Mouse (Mus musculus) midbrain, embryonic 13.5 days (tissue): Measurements from ENCODE around the gene 4930404N11Rik. TPM values are rescaled to one million over a fixed set of nuclear protein-coding genes. Genes with fewer than 3 reads are reported as not detected.
A peak's percentile ranks its signal among the peaks of the same experiment; 100 is the strongest.

Experiments used
- ATAC-seq: fragments of 200-750 bp; cut with Nextera tagmentation; 2 replicates; pipeline ENCODE4 v1.8.0; 2017; ENCODE audit warnings: mild to moderate bottlenecking, moderate TSS enrichment, moderate library complexity
- H3K27ac ChIP-seq: fragments of 300-500 bp; sonication (generic); 2 replicates; pipeline ENCODE4 v1.5.1; 2015; ENCODE audit warnings: inconsistent platforms, mild to moderate bottlenecking, moderate library complexity
- H3K27me3 ChIP-seq: fragments of 300-500 bp; sonication (generic); 2 replicates; pipeline ENCODE4 v1.6.1; 2015; ENCODE audit warnings: mild to moderate bottlenecking, inconsistent platforms
- H3K36me3 ChIP-seq: fragments of 300-500 bp; sonication (generic); 2 replicates; pipeline ENCODE4 v1.6.1; 2015; ENCODE audit warnings: mild to moderate bottlenecking, inconsistent platforms
- H3K4me1 ChIP-seq: fragments of 300-500 bp; sonication (generic); replicated peaks from 2 replicates; pipeline ENCODE4 v1.6.1; 2015; ENCODE audit warnings: inconsistent platforms
- H3K4me2 ChIP-seq: fragments of 300-500 bp; sonication (generic); replicated peaks from 2 replicates; pipeline ENCODE4 v1.6.1; 2015; ENCODE audit warnings: moderate library complexity, mild to moderate bottlenecking, inconsistent platforms
- H3K4me3 ChIP-seq: fragments of 300-500 bp; sonication (generic); replicated peaks from 2 replicates; pipeline ENCODE4 v1.5.1; 2015; ENCODE audit warnings: mild to moderate bottlenecking, inconsistent platforms
- H3K9ac ChIP-seq: fragments of 300-500 bp; sonication (generic); replicated peaks from 2 replicates; pipeline ENCODE4 v1.6.1; 2015; ENCODE audit warnings: mild to moderate bottlenecking, inconsistent platforms
- H3K9me3 ChIP-seq: fragments of 300-500 bp; sonication (generic); 2 replicates; pipeline ENCODE4 v1.6.1; 2016; ENCODE audit warnings: mild to moderate bottlenecking, inconsistent platforms
- WGBS: fragments of 180-500 bp; shearing (Covaris S2); methylation state at CpG from one replicate; pipeline ENCODE4 v1.1.7; 2015; 5-methylcytosine and 5-hydroxymethylcytosine counted together
- polyA plus RNA-seq: library from polyadenylated mRNA; unstranded; fragments of >200 nt; fragmentation: Nextera tagmentation; extraction: Ambion mirVana; gene quantifications from 2 replicates; pipeline ENCODE4 v1.2.1, GENCODE M21; 2015

The 4930404N11Rik gene
- polyA plus RNA-seq, 1 experiment from 2014 or later: 0.44 TPM

DNA sequence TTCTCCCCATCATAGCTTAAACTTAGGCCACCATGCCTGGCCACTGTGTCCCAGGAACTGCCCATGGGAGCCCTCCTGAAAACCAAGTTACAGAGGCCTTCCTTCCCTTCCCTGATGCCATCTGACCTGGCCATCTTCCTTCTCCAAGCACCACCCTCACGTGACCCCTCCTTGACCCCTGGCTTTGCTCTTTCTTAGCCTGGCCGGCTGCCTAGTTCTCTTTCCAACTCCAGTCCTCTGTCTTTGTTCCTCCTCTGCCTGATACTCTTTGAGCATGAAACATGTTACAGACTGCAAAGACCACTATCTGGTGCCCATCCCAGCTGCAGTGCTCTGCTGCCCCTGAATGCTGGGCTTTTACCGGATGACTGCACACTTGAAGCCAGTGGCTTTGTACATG, 23.8 kb upstream of the 4930404N11Rik start:
- Histone ChIP-seq H3K9me3 (no peaks in the 10 kb centered on the region), H3K27me3 (no peaks in the 10 kb centered on the region), H3K4me3 (no peak overlapping the region), H3K4me1 (peaks cover 31% of the 10 kb centered on the region), H3K36me3 (peaks cover 44% of the 10 kb centered on the region), H3K27ac (no peak overlapping the region), H3K4me2 (no peak overlapping the region), H3K9ac (no peak overlapping the region)
- ATAC-seq: no peak
- 44% methylated on average over 3 of the region's 3 CpGs for WGBS

DNA sequence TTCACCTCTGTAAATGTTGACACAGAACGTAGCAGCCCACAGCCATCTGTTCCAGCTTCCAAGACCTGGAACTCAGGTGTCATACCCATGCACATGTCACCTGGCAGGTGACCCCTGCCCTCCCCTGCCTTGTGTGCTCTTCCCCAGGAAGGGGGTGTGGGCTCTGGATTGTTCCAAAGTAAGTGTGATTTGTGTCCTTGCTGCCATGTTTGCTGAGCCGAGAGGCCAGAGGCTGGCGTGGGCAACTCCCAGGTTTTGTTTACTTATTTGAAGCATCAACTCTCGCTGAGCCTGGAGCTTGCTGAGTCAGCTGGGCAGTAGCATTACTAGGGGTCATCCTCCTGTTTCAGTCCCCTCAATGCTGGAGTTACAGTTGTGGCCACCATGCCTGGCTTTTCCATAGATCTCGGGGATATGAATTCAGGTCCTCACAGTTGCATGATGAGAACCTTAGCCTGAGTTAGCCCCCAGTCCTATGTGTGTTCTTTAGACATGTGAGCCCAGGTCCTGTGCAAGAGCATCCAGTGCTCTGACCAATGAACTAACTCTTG, 23.0 kb upstream of the 4930404N11Rik start, which contains the start of gene Gm48552:
Gm48552 (plus strand) TSS at position 501 of the 551 bp plus-strand sequence.
- H3K27me3 ChIP-seq: no peaks in the 10 kb centered on the region
- H3K9me3 ChIP-seq: no peaks in the 10 kb centered on the region
- H3K27ac ChIP-seq: no peak within 1 kb of the TSS
- no peak for ATAC-seq
- peaks cover 44% of the 10 kb centered on the region for H3K36me3 ChIP-seq
- H3K4me2 ChIP-seq: no peak within 1 kb of the TSS
- WGBS: 90% methylated on average over 5 of the region's 5 CpGs
- no peak within 1 kb of the TSS for H3K9ac ChIP-seq
- peaks cover 28% of the 10 kb centered on the region for H3K4me1 ChIP-seq
- no peak within 1 kb of the TSS for H3K4me3 ChIP-seq

DNA sequence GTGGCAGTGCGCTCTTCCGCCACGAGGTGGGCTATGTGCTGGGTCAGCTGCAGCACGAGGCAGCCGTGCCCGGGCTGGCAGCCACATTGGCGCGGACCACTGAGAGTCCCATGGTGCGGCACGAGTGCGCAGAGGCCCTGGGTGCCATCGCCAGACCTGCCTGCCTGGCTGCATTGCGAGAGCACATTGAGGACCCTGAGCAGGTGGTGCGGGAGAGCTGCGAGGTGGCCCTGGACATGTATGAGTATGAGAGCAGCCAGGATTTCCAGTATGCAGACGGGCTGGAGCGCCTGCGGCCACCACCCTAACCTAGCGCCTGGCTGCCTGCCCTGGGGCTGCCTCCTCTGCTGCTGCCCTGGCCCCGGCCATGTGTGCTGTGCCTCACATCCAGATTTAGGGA, 22.1 kb upstream of the 4930404N11Rik start:
- Histone ChIP-seq H3K4me2 (no peak overlapping the region), H3K27me3 (no peaks in the 10 kb centered on the region)
- ATAC-seq: no peak

GRCm38 (mm10) chr10:81385603-81386306, 20.1 kb upstream of the 4930404N11Rik start:
- WGBS: 79% methylated on average over 22 of the region's 22 CpGs
- Histone ChIP-seq H3K27me3 (no peaks in the 10 kb centered on the region), H3K4me3 (peak overlapping the region; percentile 96), H3K4me1 (peaks cover 20% of the 10 kb centered on the region), H3K27ac (no peak overlapping the region), H3K4me2 (peak overlapping the region; percentile 76), H3K9ac (peak overlapping the region; percentile 87), H3K36me3 (peaks cover 35% of the 10 kb centered on the region), H3K9me3 (no peaks in the 10 kb centered on the region)
- ATAC-seq: no peak

More for the DNA sequence above, 22.1 kb upstream of the 4930404N11Rik start:
- Histone ChIP-seq H3K36me3 (peaks cover 44% of the 10 kb centered on the region), H3K27ac (no peak overlapping the region), H3K9me3 (no peaks in the 10 kb centered on the region), H3K4me1 (peaks cover 20% of the 10 kb centered on the region), H3K4me3 (no peak overlapping the region), H3K9ac (no peak overlapping the region)
- WGBS: 96% methylated on average over 20 of the region's 20 CpGs

DNA sequence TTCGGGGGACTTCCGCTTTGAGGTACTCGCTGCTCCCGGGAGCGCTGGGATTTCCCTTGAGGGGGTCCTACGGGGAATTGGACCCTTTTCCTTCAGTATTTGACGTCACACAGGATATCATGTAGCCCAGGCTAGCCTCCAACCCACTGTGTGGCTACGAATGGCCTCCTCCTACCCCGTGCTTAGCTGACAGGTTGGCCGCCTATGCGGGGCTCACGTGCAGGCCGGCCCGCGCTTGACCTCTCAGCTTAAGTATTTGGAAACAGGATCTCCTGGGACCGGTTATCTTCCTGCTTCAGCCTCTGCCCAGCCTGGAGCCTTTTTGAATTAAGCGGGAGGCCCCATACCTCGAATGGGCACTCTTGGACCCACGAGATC, 19.0 kb upstream of the 4930404N11Rik start:
- H3K4me2 ChIP-seq: peak overlapping the region; percentile 76
- peak overlapping the region; percentile 85 for H3K27ac ChIP-seq
- no peaks in the 10 kb centered on the region for H3K27me3 ChIP-seq
- H3K9ac ChIP-seq: peak overlapping the region; percentile 87
- peak; percentile 38 for ATAC-seq
- peak overlapping the region; percentile 96 for H3K4me3 ChIP-seq
- peaks cover 19% of the 10 kb centered on the region for H3K4me1 ChIP-seq
- WGBS: under 1% methylated on average over 19 of the region's 19 CpGs
- peaks cover 35% of the 10 kb centered on the region for H3K36me3 ChIP-seq
- H3K9me3 ChIP-seq: no peaks in the 10 kb centered on the region

- H3K27me3 ChIP-seq: no peaks in the 10 kb centered on the region
- H3K4me3 ChIP-seq: peak within 1 kb of the TSS; percentile 96
- peaks cover 19% of the 10 kb centered on the region for H3K4me1 ChIP-seq
- H3K27ac ChIP-seq: peak within 1 kb of the TSS; percentile 85
- 8% methylated on average over 53 of the region's 54 CpGs for WGBS
- peak; percentile 96 for ATAC-seq
- peaks cover 34% of the 10 kb centered on the region for H3K36me3 ChIP-seq
- H3K4me2 ChIP-seq: peak within 1 kb of the TSS; percentile 76
- H3K9me3 ChIP-seq: no peaks in the 10 kb centered on the region
- peak within 1 kb of the TSS; percentile 87 for H3K9ac ChIP-seq
Observed at GRCm38 (mm10) chr10:81383802-81384604, 18.4 kb upstream of the 4930404N11Rik start, which contains the start of the genes Dohh and Gm48551. Gene Dohh (plus strand): TSS chr10:81384428. Gene Gm48551 (plus strand): TSS chr10:81384466.

DNA sequence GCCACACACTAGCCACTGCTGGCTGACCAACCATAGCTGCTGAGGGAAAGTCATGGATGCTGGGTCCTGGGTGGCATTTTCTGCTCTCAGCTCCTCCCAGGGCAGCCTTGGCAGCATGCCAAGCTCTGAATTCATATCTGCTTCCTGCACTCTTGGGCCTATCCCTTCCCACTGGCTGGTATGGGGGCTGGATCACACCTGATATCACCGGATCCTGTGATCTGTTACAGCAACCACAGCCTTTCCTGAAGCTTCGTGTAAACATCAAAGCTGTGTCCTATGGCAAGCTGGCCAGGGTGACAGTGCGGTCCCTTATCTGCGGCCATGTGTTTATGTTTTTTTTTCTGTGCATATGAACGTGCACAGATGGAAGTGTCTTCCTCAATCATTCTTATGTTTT, 16.4 kb upstream of the 4930404N11Rik start:
- H3K9ac ChIP-seq: 0 out of 2 replicates have a peak overlapping the region, but pooled peaks have one; percentile 16
- no peak for ATAC-seq
- WGBS: 89% methylated on average over 5 of the region's 5 CpGs
- no peak overlapping the region for H3K4me3 ChIP-seq
- H3K36me3 ChIP-seq: peaks cover 15% of the 10 kb centered on the region
- H3K4me2 ChIP-seq: no peak overlapping the region
- H3K4me1 ChIP-seq: peaks cover 28% of the 10 kb centered on the region
- no peaks in the 10 kb centered on the region for H3K9me3 ChIP-seq
- H3K27ac ChIP-seq: no peak overlapping the region
- no peaks in the 10 kb centered on the region for H3K27me3 ChIP-seq

DNA sequence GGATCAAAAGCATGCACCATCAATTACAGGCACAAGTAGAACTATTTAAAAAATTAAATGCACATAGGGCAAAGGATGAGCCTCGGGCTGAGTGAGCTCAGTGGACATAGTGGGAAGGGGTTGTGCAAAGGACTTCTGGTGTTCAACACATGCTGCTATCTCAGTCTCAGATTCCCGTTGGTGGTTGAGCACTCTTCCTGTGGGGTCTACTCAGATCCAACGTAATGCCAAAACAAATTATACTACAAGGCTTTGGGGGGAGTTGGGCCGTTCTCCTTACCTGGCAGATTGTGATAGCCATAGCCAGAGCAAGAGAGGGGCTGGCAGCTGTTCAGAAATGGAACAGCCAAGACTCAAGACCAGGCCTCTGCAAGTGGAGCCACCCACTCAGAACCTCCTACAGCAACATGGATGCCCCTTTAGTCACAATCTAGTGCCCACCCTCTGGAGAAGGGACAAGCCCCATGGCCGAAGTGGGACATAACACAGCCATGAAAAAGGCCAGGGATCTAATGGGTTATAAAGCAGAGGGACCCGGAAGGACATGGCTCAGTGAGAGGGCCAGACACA, 14.3 kb upstream of the 4930404N11Rik start:
- no peak for ATAC-seq
- H3K9me3 ChIP-seq: no peaks in the 10 kb centered on the region
- peaks cover 34% of the 10 kb centered on the region for H3K4me1 ChIP-seq
- H3K4me3 ChIP-seq: no peak overlapping the region
- WGBS: 93% methylated on average over 6 of the region's 6 CpGs
- no peak overlapping the region for H3K4me2 ChIP-seq
- peaks cover 9% of the 10 kb centered on the region for H3K36me3 ChIP-seq
- no peaks in the 10 kb centered on the region for H3K27me3 ChIP-seq
- H3K9ac ChIP-seq: no peak overlapping the region
- no peak overlapping the region for H3K27ac ChIP-seq

DNA sequence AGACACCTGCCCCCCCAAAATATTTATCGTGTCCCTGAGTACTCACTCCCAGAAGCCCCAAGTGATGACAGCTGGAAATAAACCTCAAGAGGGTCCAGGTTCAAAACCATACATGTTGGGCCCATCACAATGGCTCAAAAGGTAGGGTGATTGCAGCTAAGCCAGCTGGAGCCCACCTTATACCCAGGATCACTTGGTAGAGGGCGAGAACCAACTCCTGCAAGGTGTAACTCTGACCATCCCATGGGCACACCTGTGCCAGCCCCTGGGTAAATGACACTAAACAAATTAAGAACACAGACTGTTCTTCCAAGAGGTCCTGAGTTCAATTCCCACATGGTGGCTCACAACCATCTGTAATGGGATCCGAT, 13.6 kb upstream of the 4930404N11Rik start:
- ATAC-seq: no peak; the same call in 1 of the 2 replicates
- Histone ChIP-seq H3K4me2 (peak overlapping the region; percentile 84), H3K36me3 (peaks cover 15% of the 10 kb centered on the region), H3K9ac (peak overlapping the region; percentile 60), H3K4me1 (peaks cover 32% of the 10 kb centered on the region), H3K4me3 (peak overlapping the region; percentile 79), H3K27ac (peak overlapping the region; percentile 84), H3K27me3 (no peaks in the 10 kb centered on the region), H3K9me3 (no peaks in the 10 kb centered on the region)
- 60% methylated on average over 3 of the region's 3 CpGs for WGBS

- WGBS: under 1% methylated on average over 46 of the region's 46 CpGs
- H3K4me1 ChIP-seq: peaks cover 33% of the 10 kb centered on the region
- H3K4me3 ChIP-seq: peak overlapping the region; percentile 79
- peak overlapping the region; percentile 84 for H3K4me2 ChIP-seq
- peak; percentile 95 for ATAC-seq
- H3K27me3 ChIP-seq: no peaks in the 10 kb centered on the region
- peak overlapping the region; percentile 60 for H3K9ac ChIP-seq
- peak overlapping the region; percentile 84 for H3K27ac ChIP-seq
- H3K36me3 ChIP-seq: peaks cover 20% of the 10 kb centered on the region
- H3K9me3 ChIP-seq: no peaks in the 10 kb centered on the region
Observed at GRCm38 (mm10) chr10:81378553-81379182, 13.1 kb upstream of the 4930404N11Rik start.

DNA sequence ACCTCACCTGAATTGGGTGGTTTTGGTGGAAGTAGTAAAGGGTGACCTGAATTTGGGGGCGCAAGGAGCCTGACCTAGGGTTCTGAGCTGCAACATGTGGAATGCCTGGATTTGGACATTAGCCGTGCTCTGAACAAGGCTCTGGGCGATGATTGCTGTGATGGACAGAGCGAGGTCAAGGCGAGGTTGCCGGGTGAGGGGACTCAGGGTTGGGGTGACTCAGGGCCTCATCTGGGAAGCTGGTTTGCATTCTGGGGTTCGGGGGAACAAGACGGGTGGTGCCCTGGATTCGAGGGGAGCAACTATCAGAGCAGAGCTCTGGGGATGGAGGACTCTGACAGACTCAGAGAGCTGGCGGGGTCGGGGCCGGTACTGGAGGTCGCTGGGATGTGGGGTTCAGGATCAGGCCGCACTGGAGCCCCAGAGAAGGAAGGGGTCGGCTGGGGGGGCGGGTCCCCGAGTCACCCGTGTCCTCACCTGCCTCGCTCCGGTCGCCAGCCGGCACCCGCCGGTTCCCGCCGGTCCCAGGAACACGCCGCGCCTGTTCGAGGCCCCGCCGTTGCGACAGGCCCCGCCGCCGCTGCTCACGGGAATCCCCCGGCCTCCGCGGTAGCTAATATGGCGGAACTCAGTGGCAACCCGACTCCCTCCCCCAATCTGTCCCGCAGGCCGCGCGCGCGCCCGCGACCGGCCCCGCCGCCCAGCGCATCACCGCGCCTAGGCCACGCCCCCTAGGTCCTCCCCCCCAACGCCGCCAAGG, 12.4 kb upstream of the 4930404N11Rik start, which contains the start of gene Fzr1:
Fzr1 (minus strand) TSS at position 724 of the 760 bp plus-strand sequence.
- 1% methylated on average over 59 of the region's 59 CpGs for whole genome bisulfite sequencing
- Histone ChIP-seq H3K27ac (peak within 1 kb of the TSS; percentile 84), H3K9ac (peak within 1 kb of the TSS; percentile 93), H3K4me2 (peak within 1 kb of the TSS; percentile 84), H3K27me3 (no peaks in the 10 kb centered on the region), H3K4me3 (peak within 1 kb of the TSS; percentile 79), H3K4me1 (peaks cover 37% of the 10 kb centered on the region), H3K36me3 (peaks cover 27% of the 10 kb centered on the region), H3K9me3 (no peaks in the 10 kb centered on the region)
- ATAC-seq: peak; percentile 71
